Mouse (Mus musculus) kidney, adult 2 months (tissue): Measurements from ENCODE around the gene Lancl3.

ENCODE experiments used
- CTCF ChIP-seq: fragments of 200-500 bp; conservative IDR thresholded peaks from 2 replicates; pipeline ENCODE4 v1.5.1; 2011; ENCODE audit warnings: low read depth, mild to moderate bottlenecking, control low read depth, low read length, moderate library complexity, mixed read lengths; ENCODE audit not compliant: insufficient read depth, insufficient read length
- POLR2A ChIP-seq: fragments of 200-500 bp; IDR thresholded peaks from one replicate; pipeline ENCODE4 v1.6.1; 2011; ENCODE audit warnings: low read depth, low read length, control low read depth

- TF ChIP-seq CTCF = no peak
- TF ChIP-seq POLR2A = no peak
Measured at GRCm38 (mm10) chrX:9222412-9223221, 22.9 kb downstream of the Lancl3 start.
